Mouse (Mus musculus): ENCODE data around the gene Casc1.

Casc1 gene

DNA sequence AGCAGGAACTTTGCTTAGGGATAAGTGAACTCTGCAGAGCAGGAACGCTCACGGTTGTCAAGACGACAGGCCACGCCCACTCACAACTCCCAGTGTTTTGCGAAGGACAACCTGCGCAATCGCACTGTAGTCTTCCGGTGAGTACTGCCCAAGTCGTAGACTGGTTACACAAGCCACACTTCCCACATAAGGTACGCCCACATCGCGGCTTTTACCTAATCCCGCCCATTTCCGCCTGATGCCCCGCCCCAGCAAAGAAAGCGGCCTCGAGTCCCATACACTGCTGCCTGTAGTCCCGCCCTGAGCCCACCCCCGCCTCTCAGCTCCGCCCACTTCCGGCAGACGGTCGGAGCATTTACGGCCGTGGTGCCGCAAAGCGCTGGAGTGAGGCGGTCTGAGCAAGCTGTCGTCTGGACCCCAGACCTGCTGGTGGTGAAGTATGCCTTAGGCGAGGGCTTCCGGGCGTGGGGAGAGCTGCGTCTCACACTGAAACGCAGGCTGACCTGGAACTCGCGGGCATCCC lies at the start of gene Casc1, which contains the start of gene Etfrf1:
Gene Casc1 (minus strand): TSS at position 190 of the 523 bp plus-strand sequence.
Gene Etfrf1 (plus strand): TSS at position 319 of the 523 bp plus-strand sequence.
- DNase-seq (ENCODE audit: low spot score in 2 of 2), result peak; percentile 97 to 99

GRCm38 (mm10) chr6:145256701-145257073 lies 45.9 kb upstream of the Casc1 start:
- DNase-seq (ENCODE audit: low spot score in 2 of 2), result no peak

DNA sequence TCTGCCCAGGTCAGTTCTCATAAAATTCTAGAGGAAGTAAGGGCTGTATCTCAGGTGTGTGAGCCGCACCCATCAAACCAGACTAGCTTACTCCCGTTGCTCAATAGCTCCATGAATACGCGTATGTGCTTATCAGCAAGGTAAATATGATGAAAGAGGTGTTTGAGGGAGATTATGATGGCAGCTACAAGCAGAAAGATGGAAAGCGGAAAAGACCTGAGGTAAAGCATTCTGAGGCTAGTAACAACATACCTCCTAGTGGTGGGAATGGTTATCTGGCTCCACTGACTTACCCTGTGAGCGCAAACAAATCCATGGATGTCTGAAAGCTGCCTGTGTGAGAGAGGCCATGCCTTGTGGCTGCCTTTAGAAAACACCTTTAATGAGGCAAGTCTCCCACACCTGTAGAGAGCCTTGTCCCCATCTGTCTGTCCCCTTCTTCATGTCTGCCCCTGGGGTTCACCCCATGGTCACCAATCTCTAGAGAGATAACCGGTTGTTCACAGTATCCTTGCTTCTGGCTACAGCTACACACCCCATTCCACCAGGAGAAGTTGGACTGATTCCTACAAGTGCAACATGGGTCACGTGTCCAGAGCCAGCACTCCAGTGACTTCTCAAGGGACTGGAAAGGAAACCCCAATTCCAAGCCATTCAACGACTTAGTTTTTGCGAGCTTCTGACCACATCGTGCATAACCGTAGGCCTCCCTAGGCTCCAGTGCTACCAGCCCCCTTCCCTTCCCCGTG lies 45.3 kb upstream of the Casc1 start:
- no peak for DNase-seq (ENCODE audit: low spot score in 2 of 2)

- peak; percentile 46 to 50 for DNase-seq (ENCODE audit: low spot score in 2 of 2)
Observed at GRCm38 (mm10) chr6:145250820-145251219, 40.0 kb upstream of the Casc1 start.

DNA sequence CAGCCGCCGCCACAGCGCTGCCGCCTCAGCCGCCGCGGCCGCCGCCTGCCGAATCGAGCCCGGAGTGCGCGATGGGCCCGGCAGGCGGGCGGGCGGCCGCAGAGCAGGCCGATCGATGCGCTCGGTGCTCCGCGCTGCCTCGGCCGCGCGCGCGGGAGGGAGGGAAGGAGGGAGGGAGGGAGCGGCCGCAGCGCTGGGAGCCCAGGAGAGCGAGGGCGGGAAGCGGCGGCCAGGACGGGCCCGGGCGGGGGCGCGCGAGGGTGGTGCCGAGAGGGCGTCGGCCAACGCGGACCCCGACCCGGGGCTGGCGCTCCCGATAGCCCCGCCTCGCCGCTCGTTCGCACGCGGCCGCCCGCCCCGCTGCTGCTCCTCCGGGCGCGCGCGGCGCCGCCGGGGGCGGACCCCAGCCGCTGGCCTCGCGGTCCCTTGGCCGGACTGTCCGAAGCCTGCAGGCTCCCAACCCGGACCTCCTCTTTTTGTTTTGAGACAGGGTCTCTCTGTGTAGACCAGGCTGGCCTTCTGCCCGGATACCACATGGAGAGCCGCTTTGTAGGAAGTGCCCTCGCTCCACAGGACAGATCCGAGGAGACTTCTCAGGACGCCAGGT lies 39.5 kb upstream of the Casc1 start, which contains the start of gene Kras:
Gene Kras (minus strand): TSS at position 55 of the 607 bp plus-strand sequence.
- DNase-seq (ENCODE audit: low spot score in 2 of 2), result peak; percentile 82 to 87

DNA sequence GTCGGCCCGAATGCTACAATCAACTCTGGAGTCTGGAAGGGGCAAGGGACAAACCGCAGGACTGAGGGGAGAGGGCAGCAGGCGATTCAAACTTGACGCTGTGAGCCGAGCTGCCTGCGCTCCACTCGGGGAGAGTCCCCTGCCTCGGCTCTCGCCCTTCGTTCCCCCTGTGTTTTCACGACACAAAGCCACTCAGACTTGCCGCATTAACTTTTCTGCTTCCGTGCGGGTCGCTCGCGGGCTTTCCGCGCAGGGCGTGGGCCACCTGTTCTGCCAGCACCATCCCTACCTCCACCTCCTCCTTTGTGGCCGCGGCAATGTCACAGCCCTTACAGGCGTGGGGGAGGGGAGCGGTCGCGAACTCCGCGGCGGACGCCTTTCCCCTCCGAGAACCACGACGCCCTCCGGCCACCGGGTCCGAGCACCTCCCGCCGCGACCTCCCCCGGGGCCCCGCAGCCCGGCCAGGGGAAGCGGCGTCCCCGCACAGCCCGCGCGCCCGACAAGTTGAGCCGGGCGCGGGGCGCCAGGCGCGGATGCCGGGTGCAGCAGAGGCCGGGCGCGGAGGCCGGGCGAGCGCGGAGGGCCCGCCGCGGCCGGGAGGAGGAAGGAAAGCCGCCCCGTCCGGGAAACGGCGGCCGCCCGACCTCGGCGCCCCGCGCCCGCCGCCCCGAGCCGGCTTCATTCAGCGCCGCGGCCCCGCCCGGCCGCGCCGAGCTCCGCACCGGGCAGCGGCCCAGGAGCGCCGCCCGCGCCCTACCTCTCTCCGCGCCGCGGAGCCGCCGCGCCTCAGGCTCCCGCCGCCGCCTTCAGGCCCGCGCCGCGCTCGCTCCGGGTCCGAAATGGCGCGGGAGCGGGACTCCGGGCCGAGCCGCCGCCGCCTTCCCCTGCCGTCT lies 38.7 kb upstream of the Casc1 start:
- DNase-seq (ENCODE audit: low spot score in 2 of 2), result peak; percentile 25 to 45

GRCm38 (mm10) chr6:145247886-145248285 lies 37.1 kb upstream of the Casc1 start:
- DNase-seq (ENCODE audit: low spot score in 2 of 2), result no peak

GRCm38 (mm10) chr6:145246841-145247240 lies 36.0 kb upstream of the Casc1 start:
- DNase-seq (ENCODE audit: low spot score in 2 of 2), result no peak

- DNase-seq (ENCODE audit: low spot score in 2 of 2), result no peak
Observed at GRCm38 (mm10) chr6:145242521-145242920, 31.7 kb upstream of the Casc1 start.

- DNase-seq (ENCODE audit: low spot score in 2 of 2), result no peak
Observed at GRCm38 (mm10) chr6:145240285-145240684, 29.5 kb upstream of the Casc1 start.

- DNase-seq (ENCODE audit: low spot score in 2 of 2), result no peak
Observed at GRCm38 (mm10) chr6:145237148-145237547, 26.3 kb upstream of the Casc1 start.

DNA sequence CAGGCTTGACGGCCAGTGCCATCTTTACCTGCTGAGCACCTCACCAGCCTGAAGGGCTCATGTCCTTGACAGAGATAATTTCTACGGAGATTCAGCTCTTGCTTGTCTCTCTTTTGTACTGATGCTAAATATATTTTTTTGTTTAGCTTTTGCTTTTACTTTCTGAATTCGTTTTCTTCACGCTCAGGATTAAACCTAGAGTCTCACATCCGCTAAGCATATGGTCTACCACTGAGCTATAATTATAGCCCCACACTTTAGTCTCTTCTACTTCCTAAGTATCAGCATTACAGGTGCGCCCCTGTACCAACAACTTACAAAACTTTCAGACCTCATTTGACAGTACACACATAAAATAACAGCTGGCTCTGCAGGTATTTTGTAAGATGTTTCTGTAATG lies 24.6 kb upstream of the Casc1 start:
- no peak for DNase-seq (ENCODE audit: low spot score in 2 of 2)

GRCm38 (mm10) chr6:145234391-145234790 lies 23.6 kb upstream of the Casc1 start:
- DNase-seq (ENCODE audit: low spot score in 2 of 2), result no peak

- DNase-seq (ENCODE audit: low spot score in 2 of 2), result no peak
Observed at GRCm38 (mm10) chr6:145226296-145226695, 15.5 kb upstream of the Casc1 start.

DNA sequence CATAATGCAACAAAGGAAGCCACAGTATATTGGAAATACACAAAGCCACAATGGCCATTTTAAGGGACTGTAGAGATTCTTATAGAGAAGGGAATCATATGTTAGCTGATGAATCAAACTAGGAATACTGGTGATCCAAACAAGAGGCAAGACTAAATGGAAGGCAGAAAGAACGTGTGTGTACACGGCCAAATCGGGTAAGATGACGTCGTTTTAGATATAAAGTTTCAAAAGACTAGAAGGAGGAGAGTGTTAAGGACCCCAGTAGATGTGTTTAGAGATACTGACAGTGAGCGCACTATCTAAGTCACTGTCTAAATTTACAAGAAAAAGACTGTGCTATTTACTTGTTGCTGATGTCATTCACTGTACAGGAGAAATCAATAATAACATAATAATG lies 13.4 kb upstream of the Casc1 start:
- DNase-seq (ENCODE audit: low spot score in 2 of 2), result no peak

DNA sequence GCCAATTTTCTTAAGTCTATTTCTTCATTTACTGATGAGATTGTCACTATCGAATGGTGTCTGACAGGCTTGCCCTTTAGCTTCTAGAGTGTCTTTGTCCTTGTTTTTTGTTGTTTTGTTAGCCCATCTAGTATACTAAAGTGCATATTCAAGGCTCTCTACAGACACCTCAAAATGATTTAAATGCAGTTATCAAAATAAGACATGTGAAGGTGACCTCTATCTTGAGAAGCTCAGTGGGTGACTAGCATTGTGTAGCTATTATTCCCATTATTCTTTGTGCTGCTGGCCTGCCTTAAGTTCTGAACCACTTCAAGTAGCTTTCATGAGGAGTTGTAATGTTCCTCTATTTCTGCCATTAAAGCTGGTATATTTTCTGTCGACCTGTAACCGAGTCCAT lies 5.0 kb upstream of the Casc1 start:
- no peak for DNase-seq (ENCODE audit: low spot score in 2 of 2)

DNA sequence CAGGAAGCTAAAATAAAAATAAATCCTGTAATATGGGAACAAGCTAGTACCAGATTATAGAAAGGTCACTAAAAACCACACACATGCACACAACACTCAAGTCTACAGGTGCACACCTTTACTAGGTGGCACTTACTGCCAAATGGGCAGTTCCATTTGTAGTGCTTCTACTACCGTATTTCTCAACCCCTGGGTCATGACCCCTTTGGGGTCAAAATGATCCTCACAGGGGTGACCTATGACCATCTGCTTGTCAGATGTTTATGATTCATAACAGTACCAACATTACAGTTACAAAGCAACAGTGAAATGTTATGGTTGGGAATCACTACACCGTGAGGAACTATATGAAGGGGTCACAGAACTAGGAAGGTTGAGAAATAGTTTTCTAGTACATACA lies 3.1 kb upstream of the Casc1 start:
- DNase-seq (ENCODE audit: low spot score in 2 of 2), result no peak

GRCm38 (mm10) chr6:145211376-145212305 lies 836 bp upstream of the Casc1 start:
- no peak for DNase-seq (ENCODE audit: low spot score in 2 of 2)

- DNase-seq (ENCODE audit: low spot score in 2 of 2), result no peak
Observed at GRCm38 (mm10) chr6:145210056-145210680, 637 bp downstream of the Casc1 start.

GRCm38 (mm10) chr6:145205142-145205541 lies 5.7 kb downstream of the Casc1 start:
- no peak for DNase-seq (ENCODE audit: low spot score in 2 of 2)

All from frontal cortex, postnatal 36 days (tissue).